Mouse (Mus musculus): ENCODE results near the gene Adh1. TPM values are rescaled to one million over a fixed set of nuclear protein-coding genes. Genes with fewer than 3 reads are reported as not detected.

The Adh1 gene
- polyA plus RNA-seq, 1 experiment from 2014 or later = 27.4 TPM

GRCm38 (mm10) chr3:138242021-138242726 lies 18.6 kb upstream of the Adh1 start:
- no peak for ATAC-seq (replicated peaks; ENCODE audit: insufficient number of reproducible peaks, insufficient read depth, low FRiP score, low read depth)

GRCm38 (mm10) chr3:138242933-138243332 lies 17.9 kb upstream of the Adh1 start:
- 83% methylated on average over 6 of the region's 6 CpGs for WGBS

More at GRCm38 (mm10) chr3:138242021-138242726, 18.6 kb upstream of the Adh1 start:
- Histone ChIP-seq H3K4me2 (no peak overlapping the region), H3K27ac (no peak overlapping the region), H3K4me3 (no peak overlapping the region), H3K36me3 (no peaks in the 10 kb centered on the region), H3K9me3 (replicated peaks) (no peaks in the 10 kb centered on the region), H3K27me3 (no peaks in the 10 kb centered on the region), H3K4me1 (replicated peaks) (no peaks in the 10 kb centered on the region), H3K9ac (no peak overlapping the region)
- WGBS = 81% methylated on average over 14 of the region's 14 CpGs

GRCm38 (mm10) chr3:138244338-138244874 lies 16.4 kb upstream of the Adh1 start:
- Histone ChIP-seq H3K9ac (no peak overlapping the region), H3K27me3 (no peaks in the 10 kb centered on the region), H3K36me3 (no peaks in the 10 kb centered on the region), H3K4me1 (replicated peaks) (no peaks in the 10 kb centered on the region), H3K27ac (no peak overlapping the region), H3K4me2 (no peak overlapping the region), H3K4me3 (no peak overlapping the region), H3K9me3 (replicated peaks) (no peaks in the 10 kb centered on the region)
- WGBS = 73% methylated on average over 7 of the region's 7 CpGs
- no peak for ATAC-seq (replicated peaks; ENCODE audit: insufficient number of reproducible peaks, insufficient read depth, low FRiP score, low read depth)

More at GRCm38 (mm10) chr3:138242933-138243332, 17.9 kb upstream of the Adh1 start:
- Histone ChIP-seq H3K4me3 (no peak overlapping the region), H3K27ac (no peak overlapping the region), H3K27me3 (no peaks in the 10 kb centered on the region), H3K9me3 (replicated peaks) (no peaks in the 10 kb centered on the region), H3K4me2 (no peak overlapping the region), H3K9ac (no peak overlapping the region), H3K36me3 (no peaks in the 10 kb centered on the region), H3K4me1 (replicated peaks) (no peaks in the 10 kb centered on the region)
- no peak for ATAC-seq (replicated peaks; ENCODE audit: insufficient number of reproducible peaks, insufficient read depth, low FRiP score, low read depth)

GRCm38 (mm10) chr3:138246511-138247020 lies 14.2 kb upstream of the Adh1 start:
- no peak overlapping the region for H3K9ac ChIP-seq
- no peak overlapping the region for H3K4me3 ChIP-seq
- H3K27ac ChIP-seq = no peak overlapping the region
- no peaks in the 10 kb centered on the region for H3K27me3 ChIP-seq
- no peak for ATAC-seq (replicated peaks; ENCODE audit: insufficient number of reproducible peaks, insufficient read depth, low FRiP score, low read depth)
- no peak overlapping the region for H3K4me2 ChIP-seq
- H3K9me3 ChIP-seq (replicated peaks) = no peaks in the 10 kb centered on the region
- H3K4me1 ChIP-seq (replicated peaks) = no peaks in the 10 kb centered on the region
- no peaks in the 10 kb centered on the region for H3K36me3 ChIP-seq

GRCm38 (mm10) chr3:138247241-138247640 lies 13.6 kb upstream of the Adh1 start:
- WGBS = 77% methylated on average over 4 of the region's 4 CpGs

GRCm38 (mm10) chr3:138248011-138248410 lies 12.8 kb upstream of the Adh1 start:
- Histone ChIP-seq H3K4me1 (replicated peaks) (no peaks in the 10 kb centered on the region), H3K27ac (no peak overlapping the region), H3K4me2 (no peak overlapping the region), H3K36me3 (no peaks in the 10 kb centered on the region), H3K9me3 (replicated peaks) (no peaks in the 10 kb centered on the region), H3K27me3 (no peaks in the 10 kb centered on the region), H3K4me3 (no peak overlapping the region), H3K9ac (no peak overlapping the region)
- no peak for ATAC-seq (replicated peaks; ENCODE audit: insufficient number of reproducible peaks, insufficient read depth, low FRiP score, low read depth)
- WGBS = 69% methylated on average over 7 of the region's 7 CpGs

More at GRCm38 (mm10) chr3:138247241-138247640, 13.6 kb upstream of the Adh1 start:
- Histone ChIP-seq H3K4me2 (no peak overlapping the region), H3K9ac (no peak overlapping the region), H3K27me3 (no peaks in the 10 kb centered on the region), H3K9me3 (replicated peaks) (no peaks in the 10 kb centered on the region), H3K36me3 (no peaks in the 10 kb centered on the region), H3K27ac (no peak overlapping the region), H3K4me1 (replicated peaks) (no peaks in the 10 kb centered on the region), H3K4me3 (no peak overlapping the region)
- no peak for ATAC-seq (replicated peaks; ENCODE audit: insufficient number of reproducible peaks, insufficient read depth, low FRiP score, low read depth)

GRCm38 (mm10) chr3:138248746-138249145 lies 12.0 kb upstream of the Adh1 start:
- Histone ChIP-seq H3K9ac (no peak overlapping the region), H3K27ac (no peak overlapping the region), H3K27me3 (no peaks in the 10 kb centered on the region), H3K4me2 (no peak overlapping the region), H3K4me3 (no peak overlapping the region), H3K9me3 (replicated peaks) (no peaks in the 10 kb centered on the region), H3K4me1 (replicated peaks) (no peaks in the 10 kb centered on the region), H3K36me3 (no peaks in the 10 kb centered on the region)
- no peak for ATAC-seq (replicated peaks; ENCODE audit: insufficient number of reproducible peaks, insufficient read depth, low FRiP score, low read depth)
- WGBS = 73% methylated on average over 8 of the region's 8 CpGs

- no peak overlapping the region for H3K4me2 ChIP-seq
- H3K9ac ChIP-seq = no peak overlapping the region
- no peaks in the 10 kb centered on the region for H3K27me3 ChIP-seq
- H3K4me3 ChIP-seq = no peak overlapping the region
- no peak overlapping the region for H3K27ac ChIP-seq
- no peaks in the 10 kb centered on the region for H3K9me3 ChIP-seq (replicated peaks)
- H3K36me3 ChIP-seq = no peaks in the 10 kb centered on the region
- 77% methylated on average over 6 of the region's 6 CpGs for WGBS
- no peak for ATAC-seq (replicated peaks; ENCODE audit: insufficient number of reproducible peaks, insufficient read depth, low FRiP score, low read depth)
- no peaks in the 10 kb centered on the region for H3K4me1 ChIP-seq (replicated peaks)
Observed at GRCm38 (mm10) chr3:138251156-138251555, 9.6 kb upstream of the Adh1 start.

- Histone ChIP-seq H3K9me3 (replicated peaks) (no peaks in the 10 kb centered on the region), H3K4me3 (no peak overlapping the region), H3K4me2 (no peak overlapping the region), H3K9ac (no peak overlapping the region), H3K27ac (no peak overlapping the region), H3K4me1 (replicated peaks) (no peaks in the 10 kb centered on the region), H3K27me3 (no peaks in the 10 kb centered on the region), H3K36me3 (no peaks in the 10 kb centered on the region)
- WGBS = 69% methylated on average over 5 of the region's 5 CpGs
- ATAC-seq (replicated peaks; ENCODE audit: insufficient number of reproducible peaks, insufficient read depth, low FRiP score, low read depth) = no peak
Observed at GRCm38 (mm10) chr3:138254205-138254604, 6.6 kb upstream of the Adh1 start.

GRCm38 (mm10) chr3:138255366-138255765 lies 5.4 kb upstream of the Adh1 start:
- WGBS = 26% methylated on average over 3 of the region's 3 CpGs
- no peaks in the 10 kb centered on the region for H3K27me3 ChIP-seq
- no peak overlapping the region for H3K4me2 ChIP-seq
- no peaks in the 10 kb centered on the region for H3K4me1 ChIP-seq (replicated peaks)
- H3K9ac ChIP-seq = no peak overlapping the region
- H3K27ac ChIP-seq = no peak overlapping the region
- H3K9me3 ChIP-seq (replicated peaks) = no peaks in the 10 kb centered on the region
- H3K4me3 ChIP-seq = no peak overlapping the region
- no peaks in the 10 kb centered on the region for H3K36me3 ChIP-seq
- no peak for ATAC-seq (replicated peaks; ENCODE audit: insufficient number of reproducible peaks, insufficient read depth, low FRiP score, low read depth)

- Histone ChIP-seq H3K4me1 (replicated peaks) (no peaks in the 10 kb centered on the region), H3K4me3 (no peak overlapping the region), H3K9me3 (replicated peaks) (no peaks in the 10 kb centered on the region), H3K36me3 (no peaks in the 10 kb centered on the region), H3K4me2 (no peak overlapping the region), H3K27me3 (no peaks in the 10 kb centered on the region), H3K27ac (no peak overlapping the region), H3K9ac (no peak overlapping the region)
- ATAC-seq (replicated peaks; ENCODE audit: insufficient number of reproducible peaks, insufficient read depth, low FRiP score, low read depth) = no peak
- 45% methylated on average over 9 of the region's 9 CpGs for WGBS
Observed at GRCm38 (mm10) chr3:138255780-138256550, 4.8 kb upstream of the Adh1 start.
